Mouse (Mus musculus) heart, postnatal 4 days (tissue): ENCODE data around the gene Golt1a. TPM values are rescaled to one million over a fixed set of nuclear protein-coding genes. Genes with fewer than 3 reads are reported as not detected.
A peak's percentile ranks its signal among the peaks of the same experiment; 100 is the strongest.
"Not testable (repeated sequence)": the region's sequence is repeated elsewhere in the genome, so short reads cannot be mapped to it uniquely, and the experiment has no call there.

Experiments
- DNase-seq: peaks from one replicate; pipeline ENCODE4 v3.0.0; 2021
- total RNA-seq, 2 experiments: library from RNA; stranded (reverse); gene quantifications; 2 replicates each; pipeline ENCODE4 v1.2.3; 2021

The Golt1a gene
- total RNA-seq, 2 experiments from 2014 or later = not detected

- peak; percentile 91 for DNase-seq
Observed at GRCm38 (mm10) chr1:133306842-133307241, 2.8 kb upstream of the Golt1a start.

- DNase-seq = peak; percentile 53
Observed at GRCm38 (mm10) chr1:133307318-133307717, 2.3 kb upstream of the Golt1a start.

GRCm38 (mm10) chr1:133311240-133311639, 1.6 kb downstream of the Golt1a start:
- no peak for DNase-seq

- no peak for DNase-seq
Observed at GRCm38 (mm10) chr1:133311946-133312345, 2.3 kb downstream of the Golt1a start.

GRCm38 (mm10) chr1:133314364-133314763, 4.8 kb downstream of the Golt1a start:
- DNase-seq = peak; percentile 72

- DNase-seq = no peak
Observed at GRCm38 (mm10) chr1:133315775-133316174, 6.2 kb downstream of the Golt1a start.

DNA sequence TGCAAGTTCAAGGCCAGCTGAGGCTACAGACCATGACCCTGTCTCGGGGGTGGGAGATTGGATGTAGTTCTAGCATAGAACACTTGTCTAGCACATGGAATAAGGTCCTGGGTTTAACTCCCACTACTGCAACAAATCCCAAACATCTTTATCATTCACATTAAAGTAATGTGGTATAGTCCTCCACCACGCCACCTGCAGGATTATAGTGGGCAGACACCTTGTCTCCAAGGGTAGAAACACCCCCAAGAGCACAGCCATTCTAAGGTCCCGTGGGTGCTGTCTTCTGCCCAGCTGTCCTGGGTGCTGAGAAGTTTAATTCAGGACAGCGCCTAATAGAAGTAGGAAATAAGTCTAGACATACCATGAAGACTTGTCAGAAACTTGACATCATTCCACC, 7.0 kb downstream of the Golt1a start:
- no peak for DNase-seq

DNA sequence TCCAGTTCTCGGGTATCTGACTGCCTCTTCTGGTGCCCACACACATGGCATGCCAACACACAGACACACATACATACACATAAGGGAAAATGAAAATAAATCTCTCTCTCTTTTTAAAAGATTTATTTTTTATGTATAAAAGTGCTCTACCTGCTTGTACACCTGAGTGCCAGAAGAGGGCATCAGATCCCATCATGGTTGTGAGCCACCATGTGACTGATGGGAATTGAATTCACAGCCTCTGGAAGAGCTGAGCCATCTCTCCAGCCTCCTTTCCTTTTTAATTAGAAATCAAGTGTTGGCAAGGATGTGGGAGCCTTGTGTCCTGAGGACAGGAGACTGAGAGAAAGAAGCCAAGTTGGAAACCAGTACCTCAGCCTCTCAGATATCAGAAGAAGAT, 7.5 kb downstream of the Golt1a start:
- DNase-seq = no peak

- no peak for DNase-seq
Observed at GRCm38 (mm10) chr1:133321267-133321925, 11.8 kb downstream of the Golt1a start, which contains the start of gene Kiss1. Kiss1 (plus strand) TSS chr1:133321875.

- no peak for DNase-seq
Observed at GRCm38 (mm10) chr1:133323333-133323732, 13.7 kb downstream of the Golt1a start.

DNA sequence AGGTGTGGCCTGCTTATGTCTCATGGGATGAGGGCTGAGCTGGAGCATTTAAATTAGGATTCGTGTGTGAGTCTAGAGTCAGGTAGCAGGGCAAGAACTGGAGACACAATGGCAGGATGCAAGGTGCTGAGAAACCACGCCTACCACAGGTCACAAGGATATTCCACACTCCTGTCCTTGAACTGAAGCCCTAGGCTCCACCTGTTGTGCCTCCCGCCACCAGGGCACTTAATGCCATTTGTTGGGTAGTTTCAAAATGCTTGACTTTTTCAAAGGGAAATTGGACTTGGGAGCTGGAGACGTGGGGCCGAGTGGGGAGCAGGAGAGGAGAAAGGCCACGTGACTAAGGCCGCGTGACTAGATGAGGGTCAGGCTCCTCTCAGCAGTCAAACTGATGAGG, 16.4 kb downstream of the Golt1a start:
- DNase-seq = no peak

- no peak for DNase-seq
Observed at GRCm38 (mm10) chr1:133327094-133327493, 17.5 kb downstream of the Golt1a start.

DNA sequence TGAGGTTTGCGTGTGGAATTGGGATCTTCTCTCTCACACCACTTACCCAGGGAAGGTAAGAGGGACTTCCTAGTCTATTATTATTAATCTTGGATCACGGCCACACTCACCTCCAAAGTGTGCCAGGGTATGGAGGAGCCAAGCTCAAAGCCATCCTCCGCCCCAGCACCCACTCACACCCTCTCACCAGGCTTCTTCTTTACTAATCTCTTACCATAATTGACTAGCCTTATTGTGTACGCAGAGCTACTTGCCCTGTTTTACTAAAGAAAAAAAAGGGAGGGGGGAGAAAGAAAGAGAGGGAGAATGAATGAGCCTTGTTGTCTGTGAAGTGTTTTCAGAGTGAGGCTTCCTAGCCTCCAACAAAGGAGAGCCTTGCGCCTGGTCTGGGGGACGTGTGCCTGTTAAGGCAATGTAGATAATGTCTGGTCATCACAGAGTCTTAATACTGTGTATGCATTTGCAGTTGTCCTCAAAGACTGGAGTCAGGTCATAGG, 18.7 kb downstream of the Golt1a start:
- no peak for DNase-seq

- no peak for DNase-seq
Observed at GRCm38 (mm10) chr1:133328896-133329637, 19.5 kb downstream of the Golt1a start.

GRCm38 (mm10) chr1:133329638-133329964, 20.0 kb downstream of the Golt1a start:
- DNase-seq = no peak

GRCm38 (mm10) chr1:133331142-133331541, 21.5 kb downstream of the Golt1a start:
- DNase-seq = no peak

GRCm38 (mm10) chr1:133332656-133333430, 23.2 kb downstream of the Golt1a start:
- DNase-seq = no peak

DNA sequence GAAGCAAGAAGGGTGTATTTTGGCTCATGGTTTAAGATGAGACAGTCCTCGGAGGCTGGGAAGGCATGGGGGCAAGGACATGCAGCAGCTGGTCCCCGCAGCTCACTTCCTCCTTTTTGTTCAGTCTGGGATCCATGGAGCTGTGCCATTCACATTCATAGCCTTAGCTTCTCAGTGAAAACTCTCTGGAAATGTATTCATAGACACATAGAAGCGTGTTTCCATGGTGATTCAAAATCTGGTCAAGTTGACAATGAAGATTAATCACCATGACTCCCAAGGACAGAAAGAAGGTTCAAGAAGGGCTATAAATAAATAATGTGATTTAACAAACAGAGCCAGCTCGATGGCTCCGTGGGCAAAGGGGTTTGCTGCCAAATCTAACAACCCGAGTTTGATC, 24.3 kb downstream of the Golt1a start:
- DNase-seq = no peak

GRCm38 (mm10) chr1:133340403-133340802, 30.8 kb downstream of the Golt1a start:
- DNase-seq = not testable (repeated sequence)

GRCm38 (mm10) chr1:133344357-133344756, 34.8 kb downstream of the Golt1a start:
- DNase-seq = no peak

- DNase-seq = no peak
Observed at GRCm38 (mm10) chr1:133346531-133346930, 36.9 kb downstream of the Golt1a start.

- no peak for DNase-seq
Observed at GRCm38 (mm10) chr1:133347226-133347625, 37.6 kb downstream of the Golt1a start.
